In genomic region chr7:91090830-91091683, GRCm38 (mm10) we compare ENCODE assay signal across 9 mouse cellular contexts.
DNase-seq lines count a peak whose midpoint lies in the region; TF ChIP-seq lines count a peak whose summit lies in the region.
"Had no signal": no experiment of that assay in that cellular context is flagged by ENCODE, and none has a peak within 500 bp of the region (broad histone marks: within the 10 kb centered on the region; RNA-seq: fewer than 3 reads in every experiment).

No protein-coding gene starts in this region.

- intact Hi-C loops in left cerebral cortex, postnatal 10 days (cut with DNase I), result loop anchor here (10.0 kb wide), 3 partner anchors 124 to 396 kb away; no protein-coding TSS in a partner anchor

- no peaks in the 10 kb centered on the region for H3K27me3 ChIP-seq in testis, adult 2 months (ENCODE audit: control insufficient read depth, insufficient read depth, low read length)

- peaks cover 5% of the 10 kb centered on the region for H3K4me1 ChIP-seq in testis, adult 2 months (ENCODE audit: control insufficient read depth, insufficient read depth, low read length)
- H3K4me1 ChIP-seq: liver, embryonic 13.5 days had no signal

- no peak for TF ChIP-seq CTCF in testis, adult 2 months (IDR thresholded peaks at IDR 0.05; ENCODE audit: control insufficient read depth, insufficient read depth, insufficient replicate concordance, low read depth, low read length)

- no peaks in the 10 kb centered on the region for H3K36me3 ChIP-seq in testis, adult 2 months (ENCODE audit: control insufficient read depth, insufficient read depth, low read length)
- H3K36me3 ChIP-seq: liver, embryonic 13.5 days had no signal

- H3K4me3 ChIP-seq in testis, adult 2 months (ENCODE audit: control insufficient read depth, low read depth, low read length), result peak overlapping the region; percentile 17
- H3K4me3 ChIP-seq: liver, embryonic 13.5 days had no signal

- TF ChIP-seq POLR2A in testis, adult 2 months (IDR thresholded peaks at IDR 0.05; ENCODE audit: control insufficient read depth, low read depth, low read length), result no peak

- no peak overlapping the region for H3K27ac ChIP-seq in testis, adult 2 months (ENCODE audit: control insufficient read depth, insufficient read depth, low read depth, low read length)
- H3K27ac ChIP-seq: liver, embryonic 13.5 days had no signal

- DNase-seq in adrenal gland, postnatal 10 days, result peak; percentile 0
- DNase-seq in adrenal gland, adult 8-10 months, result no peak
- no peak for DNase-seq in testis, postnatal 10 days (ENCODE audit: low spot score)
- peak; percentile 20 to 22 for DNase-seq in left cerebral cortex, postnatal 10 days (ENCODE audit: extremely low spot score in 1 of 2, low spot score in 2 of 2)
- DNase-seq in retina, postnatal 1 day, result peak; percentile 43
- no peak for DNase-seq in natural killer cell, adult 2 months (ENCODE audit: low spot score in 2 of 2)
- DNase-seq in thymus, postnatal 10 days (ENCODE audit: low spot score in 2 of 2), result no peak
- DNase-seq: liver, embryonic 13.5 days had no signal

Comparison
In these comparisons a context has a peak if more than half of its experiments do, and no peak if none do; other contexts are left out.
1. DNase-seq: peak in adrenal gland, postnatal 10 days (single experiment), left cerebral cortex, postnatal 10 days (2 of 2) and retina, postnatal 1 day (single experiment); none in adrenal gland, adult 8-10 months (single experiment), testis, postnatal 10 days (single experiment), natural killer cell, adult 2 months (0 of 2) and thymus, postnatal 10 days (0 of 2).